Mouse (Mus musculus) spleen, adult 2 months (tissue): Measurements from ENCODE around the gene Tmem108. TPM values are rescaled to one million over a fixed set of nuclear protein-coding genes. Genes with fewer than 3 reads are reported as not detected.

Experiments used
- DNase-seq, 2 experiments: peaks; one replicate each; pipeline versions ENCODE4 v3.0.0 to v3.0.0-alpha.2; 2012 to 2021; ENCODE audit warnings: low spot score in 2 of 2, low read depth in 1 of 2
- H3K27ac ChIP-seq: fragments of 200-500 bp; 2 replicates; pipeline ENCODE4 v1.5.1; 2012; ENCODE audit warnings: low read length, inconsistent platforms; ENCODE audit not compliant: insufficient read depth
- H3K27me3 ChIP-seq: fragments of 200-500 bp; 2 replicates; pipeline ENCODE4 v1.6.1; 2012; ENCODE audit warnings: mild to moderate bottlenecking, moderate library complexity, low read length, inconsistent platforms; ENCODE audit not compliant: control insufficient read depth, insufficient read depth
- H3K36me3 ChIP-seq: fragments of 200-500 bp; 2 replicates; pipeline ENCODE4 v1.6.1; 2012; ENCODE audit warnings: mild to moderate bottlenecking, low read length, inconsistent platforms; ENCODE audit not compliant: control insufficient read depth, insufficient read depth
- H3K4me1 ChIP-seq: fragments of 200-500 bp; 2 replicates; pipeline ENCODE4 v1.6.1; 2011; ENCODE audit warnings: inconsistent platforms; ENCODE audit not compliant: control insufficient read depth, insufficient read depth, insufficient read length
- H3K4me3 ChIP-seq: fragments of 200-500 bp; 2 replicates; pipeline ENCODE4 v1.5.1; 2011; ENCODE audit warnings: mild to moderate bottlenecking, inconsistent platforms; ENCODE audit not compliant: insufficient read depth, insufficient read length; ENCODE audit errors: extremely low read depth
- CTCF ChIP-seq: fragments of 200-500 bp; IDR thresholded peaks from 2 replicates; pipeline ENCODE4 v1.5.1; 2011; ENCODE audit warnings: mild to moderate bottlenecking, inconsistent platforms; ENCODE audit not compliant: insufficient read depth, insufficient read length, insufficient replicate concordance; ENCODE audit errors: extremely low read depth
- POLR2A ChIP-seq: fragments of 200-500 bp; IDR thresholded peaks from 2 replicates; pipeline ENCODE4 v1.6.1; 2011; ENCODE audit warnings: low read depth, low read length, inconsistent platforms
- WGBS: fragments of 180-500 bp; shearing (Covaris S2); methylation state at CpG from one replicate; pipeline ENCODE4 v1.1.7; 2018; 5-methylcytosine and 5-hydroxymethylcytosine counted together
- polyA plus RNA-seq: library from polyadenylated mRNA; depleted of rRNA; stranded (reverse); fragments of >200 nt; gene quantifications from 2 replicates; pipeline ENCODE4 v1.2.3, GENCODE M21; 2012; rRNA removed

Tmem108 gene
- 2.2 and 3.7 TPM in 2 replicates for polyA plus RNA-seq

- Histone ChIP-seq H3K4me3 (peak within 1 kb of the TSS; percentile 72), H3K36me3 (no peaks in the 10 kb centered on the region), H3K4me1 (0 out of 2 replicates have a peak, but pooled peaks cover 2% of the 10 kb centered on the region), H3K27ac (no peak within 1 kb of the TSS), H3K27me3 (peaks cover 6% of the 10 kb centered on the region)
- no peak for TF ChIP-seq POLR2A
- no peak for TF ChIP-seq CTCF
- DNase-seq: peak; percentile 42 to 85
- 2% methylated on average over 51 of the region's 51 CpGs for WGBS
Measured at GRCm38 (mm10) chr9:103761647-103762084, at the start of gene Tmem108. Tmem108 (minus strand) TSS chr9:103761837.

- Histone ChIP-seq H3K36me3 (no peaks in the 10 kb centered on the region), H3K4me1 (no peaks in the 10 kb centered on the region), H3K4me3 (no peak overlapping the region), H3K27ac (no peak overlapping the region), H3K27me3 (no peaks in the 10 kb centered on the region)
- TF ChIP-seq POLR2A (no peak), CTCF (no peak)
- 81% methylated on average over 1 of the region's 1 CpGs for WGBS
- no peak for DNase-seq
Measured at GRCm38 (mm10) chr9:103789029-103789428, 27.4 kb upstream of the Tmem108 start.

- Histone ChIP-seq H3K36me3 (no peaks in the 10 kb centered on the region), H3K27me3 (no peaks in the 10 kb centered on the region), H3K27ac (no peak overlapping the region), H3K4me1 (no peaks in the 10 kb centered on the region), H3K4me3 (no peak overlapping the region)
- WGBS: 90% methylated on average over 4 of the region's 4 CpGs
- TF ChIP-seq CTCF: no peak
- no peak for TF ChIP-seq POLR2A
- no peak for DNase-seq
Measured at GRCm38 (mm10) chr9:103784156-103784555, 22.5 kb upstream of the Tmem108 start.

GRCm38 (mm10) chr9:103783276-103783675 lies 21.6 kb upstream of the Tmem108 start:
- no peak overlapping the region for H3K27ac ChIP-seq
- TF ChIP-seq CTCF: no peak
- TF ChIP-seq POLR2A: no peak
- no peak for DNase-seq
- no peak overlapping the region for H3K4me3 ChIP-seq
- H3K4me1 ChIP-seq: no peaks in the 10 kb centered on the region
- no peaks in the 10 kb centered on the region for H3K36me3 ChIP-seq
- no peaks in the 10 kb centered on the region for H3K27me3 ChIP-seq
- 85% methylated on average over 16 of the region's 16 CpGs for WGBS

- 78% methylated on average over 7 of the region's 7 CpGs for WGBS
- no peak for TF ChIP-seq CTCF
- TF ChIP-seq POLR2A: no peak
- no peak for DNase-seq
- Histone ChIP-seq H3K36me3 (no peaks in the 10 kb centered on the region), H3K4me1 (no peaks in the 10 kb centered on the region), H3K27ac (no peak overlapping the region), H3K27me3 (no peaks in the 10 kb centered on the region), H3K4me3 (no peak overlapping the region)
Measured at GRCm38 (mm10) chr9:103782306-103782705, 20.7 kb upstream of the Tmem108 start.

GRCm38 (mm10) chr9:103781407-103781806 lies 19.8 kb upstream of the Tmem108 start:
- WGBS: 82% methylated on average over 7 of the region's 7 CpGs
- Histone ChIP-seq H3K4me3 (no peak overlapping the region), H3K27ac (no peak overlapping the region), H3K4me1 (no peaks in the 10 kb centered on the region), H3K36me3 (no peaks in the 10 kb centered on the region), H3K27me3 (no peaks in the 10 kb centered on the region)
- no peak for DNase-seq
- TF ChIP-seq POLR2A: no peak
- no peak for TF ChIP-seq CTCF

GRCm38 (mm10) chr9:103780598-103780997 lies 19.0 kb upstream of the Tmem108 start:
- no peak for TF ChIP-seq POLR2A
- TF ChIP-seq CTCF: no peak
- H3K4me1 ChIP-seq: no peaks in the 10 kb centered on the region
- no peaks in the 10 kb centered on the region for H3K27me3 ChIP-seq
- no peaks in the 10 kb centered on the region for H3K36me3 ChIP-seq
- 89% methylated on average over 4 of the region's 4 CpGs for WGBS
- H3K4me3 ChIP-seq: no peak overlapping the region
- no peak overlapping the region for H3K27ac ChIP-seq
- no peak for DNase-seq
